Mouse (Mus musculus) thymus, adult 18-20 months (tissue): ENCODE measurements around the gene Rgs14.

Source experiments
- DNase-seq, 2 experiments: peaks; one replicate each; pipeline ENCODE4 v3.0.0; 2022; ENCODE audit warnings: mixed read lengths in 2 of 2

Gene Rgs14

GRCm38 (mm10) chr13:55369531-55370114, at the start of gene Rgs14:
Gene Rgs14, plus strand, starts transcription at chr13:55369732.
- DNase-seq: peak; percentile 81 to 88

DNA sequence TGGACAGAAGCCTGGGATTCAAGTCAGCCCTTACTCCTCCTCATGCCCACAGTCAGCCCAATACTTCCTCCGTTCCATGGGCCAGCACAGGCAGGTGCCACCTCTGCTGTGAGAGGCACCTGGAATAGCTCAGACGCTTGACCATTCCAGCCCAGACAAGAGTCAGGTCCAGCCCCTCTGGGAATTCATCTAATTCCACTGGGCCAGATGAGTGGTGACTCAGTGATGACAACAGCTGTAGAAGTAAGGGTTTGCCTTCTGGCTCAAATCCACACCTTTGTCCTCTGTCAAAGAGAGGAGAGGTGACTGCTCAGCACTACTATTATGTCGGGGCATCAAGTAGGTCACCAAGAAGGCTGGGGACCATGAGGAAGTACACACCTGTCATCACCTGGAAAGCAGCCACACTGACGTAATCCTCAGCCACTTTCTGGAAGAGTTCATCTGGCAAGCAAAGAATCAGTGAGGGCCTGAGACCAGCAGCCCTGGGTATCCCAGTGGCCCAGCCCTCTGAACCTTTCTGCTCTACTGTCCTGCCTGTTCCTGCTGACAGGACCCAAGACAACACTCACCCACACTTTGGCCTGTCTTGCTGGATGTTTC, 49.5 kb upstream of the Rgs14 start, which contains the start of gene Prelid1:
TSS of gene Prelid1 (plus strand) at position 570 of the 603 bp plus-strand sequence.
- DNase-seq: no peak

DNA sequence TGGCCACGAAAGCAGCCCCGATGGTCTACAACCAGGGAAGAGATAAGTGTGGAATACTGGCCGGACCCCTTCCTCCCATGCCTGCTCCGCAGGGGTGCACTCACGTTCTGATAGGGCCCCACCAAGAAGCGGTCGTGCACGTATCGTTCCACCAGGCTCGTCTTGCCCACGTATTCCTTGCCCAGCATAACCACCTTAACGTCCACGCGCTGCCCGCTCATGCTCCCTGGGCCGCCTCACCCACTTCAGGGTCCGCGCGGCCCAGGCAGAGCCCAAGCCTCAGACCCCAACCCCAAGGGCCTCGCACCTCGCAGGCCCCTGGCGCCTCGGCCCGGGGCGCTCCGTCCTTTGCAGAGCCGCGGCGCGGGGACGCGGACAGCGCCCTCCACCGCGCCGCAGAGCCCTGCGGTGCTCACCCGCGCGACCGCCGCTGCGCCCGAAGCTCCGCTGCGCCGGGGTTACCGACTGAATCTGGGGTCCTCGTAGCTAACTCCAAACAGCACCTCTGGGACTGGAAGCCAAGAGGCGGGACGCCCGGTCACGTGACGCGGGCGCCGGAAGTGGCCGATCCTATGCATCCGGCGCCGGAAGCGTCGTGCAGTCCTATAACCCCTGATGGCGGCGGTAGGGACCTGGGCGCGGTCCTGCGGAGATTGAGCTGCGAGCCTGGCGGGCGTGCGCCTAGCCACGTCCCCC, 48.0 kb upstream of the Rgs14 start, which contains the start of gene Rab24:
TSS of gene Rab24 (minus strand) at position 513 of the 696 bp plus-strand sequence.
- peak; percentile 83 for DNase-seq

DNA sequence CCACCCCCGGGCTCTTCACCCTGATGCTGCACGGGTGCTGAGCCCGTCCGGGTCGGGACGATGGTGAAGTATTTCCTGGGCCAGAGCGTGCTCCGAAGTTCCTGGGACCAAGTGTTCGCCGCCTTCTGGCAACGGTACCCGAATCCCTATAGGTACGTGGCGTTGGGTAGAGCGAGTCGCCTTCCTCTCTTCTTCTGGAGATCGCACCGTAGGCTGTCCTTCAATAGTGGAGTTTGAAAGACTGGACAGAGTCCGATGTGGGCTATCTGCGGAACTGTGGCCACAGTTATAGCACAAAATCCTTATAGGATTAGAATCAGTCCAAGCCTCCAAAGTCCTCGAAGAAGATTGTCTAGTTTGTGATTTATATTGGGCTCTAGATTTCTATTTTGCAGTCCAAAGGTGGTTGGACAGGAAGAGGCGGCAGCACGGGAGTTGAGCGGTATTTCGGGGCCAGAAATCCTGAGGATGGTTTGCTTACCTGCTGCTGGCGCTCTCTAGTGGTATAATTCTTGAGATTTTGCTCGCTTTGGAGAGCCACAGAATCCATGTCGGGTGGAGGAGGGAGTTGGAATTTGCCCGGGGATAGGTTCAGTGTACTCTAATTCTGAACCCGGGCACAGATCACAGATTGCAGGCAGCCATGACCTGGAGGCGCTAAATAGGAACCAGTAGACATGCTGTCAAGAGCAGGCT, 47.3 kb upstream of the Rgs14 start:
- no peak for DNase-seq

GRCm38 (mm10) chr13:55325596-55325995, 43.9 kb upstream of the Rgs14 start:
- DNase-seq: no peak

GRCm38 (mm10) chr13:55327169-55327568, 42.4 kb upstream of the Rgs14 start:
- no peak for DNase-seq

DNA sequence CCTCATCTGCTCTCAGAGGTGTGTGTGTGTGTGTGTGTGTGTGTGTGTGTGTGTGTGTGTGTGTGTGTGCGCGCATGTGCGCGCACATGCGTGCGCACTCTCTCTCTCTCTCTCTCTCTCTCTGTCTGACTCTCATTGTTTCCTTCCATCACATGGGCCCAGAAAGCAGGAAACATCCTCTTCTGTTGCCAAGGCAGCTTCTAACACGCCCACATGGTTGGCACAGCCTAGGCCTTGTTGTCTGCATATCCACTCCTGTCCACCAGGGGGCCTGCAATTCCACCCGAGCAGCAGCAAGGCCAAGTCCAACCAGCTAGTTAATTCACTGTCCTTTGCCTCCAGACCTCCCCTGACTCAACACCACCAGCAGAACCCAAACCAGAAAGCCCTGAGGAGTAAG, 41.9 kb upstream of the Rgs14 start:
- peak; percentile 77 to 85 for DNase-seq

DNA sequence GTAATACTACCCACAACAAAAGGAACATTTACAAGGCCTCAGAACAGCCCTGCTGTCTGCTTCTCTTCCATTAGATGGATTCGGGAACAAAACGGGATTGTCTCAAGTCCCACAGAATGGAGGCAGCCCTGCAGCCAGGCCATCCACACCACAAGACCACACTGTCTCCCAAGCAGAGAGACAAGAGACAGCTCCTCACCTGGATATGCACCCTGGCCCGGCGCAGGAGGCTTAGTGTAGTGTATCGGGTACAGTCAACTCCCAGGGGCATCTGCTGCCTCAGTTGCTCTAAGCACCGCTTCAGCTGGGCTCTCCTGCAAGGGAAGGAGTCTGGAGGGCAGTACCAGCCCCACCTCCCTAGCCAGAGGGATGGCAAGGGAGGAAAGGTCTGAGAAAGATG, 41.4 kb upstream of the Rgs14 start:
- DNase-seq: no peak

- no peak for DNase-seq
Measured at GRCm38 (mm10) chr13:55328641-55329040, 40.9 kb upstream of the Rgs14 start.

- DNase-seq: peak in 1 of 2 experiments; percentile 50
Measured at GRCm38 (mm10) chr13:55329109-55329682, 40.3 kb upstream of the Rgs14 start.

GRCm38 (mm10) chr13:55329683-55330566, 39.6 kb upstream of the Rgs14 start, which contains the start of gene Mxd3:
Gene Mxd3, minus strand, starts transcription at chr13:55329823.
- DNase-seq: peak; percentile 74 to 82

DNA sequence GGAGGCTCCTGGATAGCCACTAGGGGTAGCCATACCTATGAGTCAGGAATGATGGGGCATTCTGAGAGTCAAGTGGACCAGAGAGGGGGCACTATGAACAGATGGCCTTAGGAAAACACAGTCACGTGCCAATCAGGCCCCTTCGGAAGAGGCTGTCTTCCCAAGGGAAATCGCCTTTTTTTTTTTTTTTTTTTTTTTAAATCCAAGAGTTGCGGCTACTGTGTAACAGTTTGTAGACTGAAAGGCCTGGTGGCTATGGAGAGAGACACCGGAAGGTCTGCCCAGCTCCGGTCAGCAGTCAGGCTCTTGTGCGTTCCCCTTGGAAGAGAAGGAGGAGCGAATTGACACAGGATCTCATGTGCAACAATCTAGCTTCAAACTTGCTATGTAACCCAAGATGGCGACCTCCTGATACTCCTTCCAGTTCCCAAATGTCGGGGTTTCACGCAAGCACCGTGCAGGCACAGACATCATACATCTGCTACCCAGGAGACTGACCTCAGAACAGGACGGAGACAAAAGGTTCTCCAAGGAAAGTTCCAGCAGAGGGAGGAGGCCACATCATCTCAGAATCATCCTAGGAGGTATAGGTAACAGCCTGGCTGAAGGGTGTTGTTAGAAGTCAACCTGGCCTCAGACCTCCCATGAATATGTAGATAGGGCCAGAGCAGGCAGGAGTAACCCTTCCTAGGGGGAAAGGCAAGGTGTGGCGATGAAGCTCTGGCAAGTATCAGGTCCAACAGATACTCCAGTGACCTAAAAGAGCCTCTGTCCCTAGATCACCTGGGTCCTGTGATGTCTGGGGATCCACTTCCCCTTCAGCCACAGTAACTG, 38.7 kb upstream of the Rgs14 start:
- DNase-seq: no peak

GRCm38 (mm10) chr13:55332331-55332730, 37.2 kb upstream of the Rgs14 start:
- DNase-seq: no peak

DNA sequence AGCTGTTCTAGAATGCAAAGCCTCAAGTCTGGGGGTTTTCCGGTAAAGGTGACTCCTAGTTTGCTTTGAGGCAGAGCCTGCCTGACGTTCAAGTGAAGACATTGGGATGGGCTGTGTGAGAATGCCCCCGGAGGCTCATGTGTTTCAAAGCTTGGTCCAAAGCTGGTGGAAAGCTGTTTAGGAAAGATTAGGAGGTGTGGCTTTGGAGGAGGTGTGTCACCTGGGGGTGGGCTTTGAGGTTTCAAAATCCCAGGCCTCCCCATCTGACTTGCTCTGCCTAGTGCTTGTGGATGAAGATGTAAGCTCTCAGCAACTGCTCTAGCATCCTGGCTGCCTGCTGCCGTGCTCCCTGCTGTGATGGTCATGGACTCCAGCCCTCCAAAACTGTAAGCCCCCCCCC, 33.8 kb upstream of the Rgs14 start:
- no peak for DNase-seq

DNA sequence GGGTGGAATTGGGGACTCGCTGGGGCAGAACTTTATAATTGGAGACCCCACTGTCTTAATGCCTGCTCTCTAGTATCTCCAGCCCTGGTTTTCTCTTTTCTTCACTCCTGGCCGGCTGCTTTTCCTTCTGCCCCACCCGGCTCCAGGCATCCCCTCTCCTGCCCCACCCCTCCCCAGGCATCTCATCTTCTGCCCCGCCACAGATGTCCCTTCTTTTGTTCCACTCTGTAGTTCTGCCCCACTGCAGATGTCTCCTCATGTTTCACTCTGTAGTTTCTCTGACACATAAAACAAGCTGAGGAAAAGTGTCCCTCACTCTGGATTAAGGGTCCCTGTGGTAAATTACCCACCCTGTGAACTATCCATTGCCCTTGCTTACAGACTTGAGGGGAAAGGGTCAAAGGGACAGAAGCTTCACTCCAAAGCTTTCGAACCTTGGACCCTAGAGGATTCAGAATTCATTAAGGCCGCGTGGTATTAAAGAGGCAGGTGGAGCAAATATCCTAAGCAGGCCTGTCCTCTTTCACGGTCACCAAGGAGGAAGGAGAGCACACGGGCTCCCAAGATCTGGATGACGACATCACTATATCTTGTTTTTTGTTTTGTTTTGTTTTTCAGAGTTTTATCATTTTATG, 32.1 kb upstream of the Rgs14 start:
- DNase-seq: no peak

DNA sequence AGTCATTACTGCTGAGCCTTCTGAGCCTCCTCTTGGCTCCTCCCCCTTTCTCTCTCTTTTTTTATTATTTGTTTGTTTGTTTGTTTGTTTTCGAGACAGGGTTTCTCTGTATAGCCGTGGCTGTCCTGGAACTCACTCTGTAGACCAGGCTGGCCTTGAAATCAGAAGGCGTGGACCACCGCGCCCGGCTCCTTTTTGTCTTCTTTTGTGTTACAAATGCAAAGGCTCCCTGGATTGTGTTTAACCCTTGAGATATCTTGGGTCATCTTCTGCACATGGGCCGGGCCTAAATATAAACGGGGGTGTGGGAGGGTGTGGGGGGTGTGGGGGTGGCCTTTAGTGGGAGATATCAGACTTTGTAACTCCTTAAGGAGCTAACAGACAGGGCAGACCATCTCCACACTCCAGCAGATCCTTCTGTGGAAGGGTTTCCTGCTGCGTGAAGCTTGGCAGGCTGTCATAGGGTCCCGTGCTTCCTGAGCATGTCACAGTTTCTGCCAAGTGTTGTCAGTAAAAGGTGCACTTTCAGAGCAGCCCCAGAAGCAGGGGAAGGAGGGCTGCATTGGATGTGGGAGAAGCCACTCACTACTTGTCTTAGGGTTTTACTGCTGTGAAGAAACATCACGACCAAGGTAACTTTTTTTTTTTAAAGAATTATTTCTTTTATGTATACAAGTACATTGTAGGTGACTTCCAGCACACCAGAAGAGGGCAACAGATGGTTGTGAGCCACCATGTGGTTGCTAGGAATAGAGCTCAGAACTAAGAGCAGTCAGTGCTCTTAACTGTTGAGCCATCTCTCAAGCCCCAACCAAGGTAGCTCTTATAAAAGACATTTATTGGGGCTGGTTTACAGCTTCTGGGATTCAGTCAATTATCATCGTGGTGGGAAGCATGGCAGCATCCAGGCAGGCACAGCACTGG, 31.1 kb upstream of the Rgs14 start:
- DNase-seq: no peak

- DNase-seq: no peak
Measured at GRCm38 (mm10) chr13:55339259-55339658, 30.3 kb upstream of the Rgs14 start.

GRCm38 (mm10) chr13:55342469-55342868, 27.1 kb upstream of the Rgs14 start:
- no peak for DNase-seq

DNA sequence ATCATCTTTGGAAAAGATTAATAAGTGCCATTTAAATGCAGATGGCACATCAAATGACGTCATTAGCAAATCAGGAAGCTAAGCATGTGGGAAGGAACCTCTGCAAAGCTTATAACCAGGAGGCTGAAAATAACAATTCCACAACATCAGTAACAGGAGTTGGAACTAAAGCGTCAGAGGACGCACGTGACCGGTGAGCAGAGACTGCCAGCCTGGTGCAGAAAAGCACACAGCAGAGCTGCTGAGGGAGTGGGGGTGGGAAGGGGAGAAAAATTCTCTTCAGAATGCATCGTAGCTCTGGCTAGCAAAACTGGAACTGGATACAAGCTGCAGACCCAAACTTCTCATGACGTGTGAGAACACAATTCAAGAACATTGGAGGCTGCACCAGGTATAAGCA, 25.2 kb upstream of the Rgs14 start:
- DNase-seq: no peak
